Mouse (Mus musculus) liver, embryonic 14.5 days (tissue): ENCODE data around the gene Samd14.

Experiments
- CTCF ChIP-seq: IDR thresholded peaks from 2 replicates; pipeline ENCODE4 v1.5.1; 2016; ENCODE audit warnings: antibody characterized with exemption, low read depth, control low read depth
- EP300 ChIP-seq: IDR thresholded peaks from 2 replicates; pipeline ENCODE4 v1.6.1; 2016; ENCODE audit warnings: antibody characterized with exemption, low read depth

DNA sequence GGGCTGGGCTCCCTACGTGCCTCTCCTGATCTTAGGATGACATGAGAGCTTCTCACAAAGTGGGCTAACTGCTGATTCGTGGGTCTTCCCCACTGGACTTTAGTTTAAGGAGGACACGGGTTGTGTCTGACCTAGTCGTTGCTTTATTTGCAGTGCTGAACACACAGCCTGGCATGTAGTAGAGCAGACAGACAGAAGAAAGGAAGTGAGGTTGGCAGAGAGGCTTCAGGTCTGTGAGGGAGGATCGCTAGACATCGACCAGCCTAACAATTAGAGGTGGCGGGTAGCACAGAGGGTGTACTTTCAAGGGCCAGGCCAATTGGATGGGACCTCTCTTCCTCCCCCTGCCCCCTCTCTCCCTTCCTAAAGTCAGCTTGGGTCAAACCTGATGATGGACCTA, 33.9 kb downstream of the Samd14 start:
- TF ChIP-seq CTCF = no peak
- TF ChIP-seq EP300 = no peak
